Mouse (Mus musculus): ENCODE measurements around the gene Sfpq. TPM values are rescaled to one million over a fixed set of nuclear protein-coding genes. Genes with fewer than 3 reads are reported as not detected.
"Not testable (repeated sequence)": the region's sequence is repeated elsewhere in the genome, so short reads cannot be mapped to it uniquely, and the experiment has no call there.

Gene Sfpq
- 67.3 and 67.6 TPM in 2 replicates for polyA plus RNA-seq (2015; fragmentation: Nextera tagmentation; extraction: Ambion mirVana)

GRCm38 (mm10) chr4:127021151-127021945 lies at the start of gene Sfpq:
Gene Sfpq, plus strand, starts transcription at chr4:127021324.
- WGBS = under 1% methylated on average over 63 of the region's 87 CpGs
- H3K27ac ChIP-seq (replicated peaks) = peak within 1 kb of the TSS; percentile 98
- H3K9me3 ChIP-seq (replicated peaks) = no peaks in the 10 kb centered on the region
- H3K27me3 ChIP-seq (replicated peaks) = no peaks in the 10 kb centered on the region
- peak; percentile 96 for ATAC-seq (ENCODE audit: low FRiP score)
- H3K4me3 ChIP-seq (replicated peaks) = peak within 1 kb of the TSS; percentile 96
- H3K4me1 ChIP-seq = peaks cover 34% of the 10 kb centered on the region
- peaks cover 12% of the 10 kb centered on the region for H3K36me3 ChIP-seq
- peak within 1 kb of the TSS; percentile 90 for H3K9ac ChIP-seq (replicated peaks)
- H3K4me2 ChIP-seq = peak within 1 kb of the TSS; percentile 95

GRCm38 (mm10) chr4:126977467-126977866 lies 43.7 kb upstream of the Sfpq start:
- Histone ChIP-seq H3K4me2 (no peak overlapping the region), H3K27ac (replicated peaks) (no peak overlapping the region)

GRCm38 (mm10) chr4:126978706-126979105 lies 42.4 kb upstream of the Sfpq start:
- no peak overlapping the region for H3K4me3 ChIP-seq (replicated peaks)
- 92% methylated on average over 3 of the region's 3 CpGs for WGBS
- no peak overlapping the region for H3K27ac ChIP-seq (replicated peaks)
- no peaks in the 10 kb centered on the region for H3K27me3 ChIP-seq (replicated peaks)
- no peaks in the 10 kb centered on the region for H3K36me3 ChIP-seq
- H3K9me3 ChIP-seq (replicated peaks) = no peaks in the 10 kb centered on the region
- no peaks in the 10 kb centered on the region for H3K4me1 ChIP-seq
- H3K9ac ChIP-seq (replicated peaks) = no peak overlapping the region
- ATAC-seq (ENCODE audit: low FRiP score) = no peak
- no peak overlapping the region for H3K4me2 ChIP-seq

More at GRCm38 (mm10) chr4:126977467-126977866, 43.7 kb upstream of the Sfpq start:
- no peak overlapping the region for H3K9ac ChIP-seq (replicated peaks)
- ATAC-seq (ENCODE audit: low FRiP score) = no peak
- H3K36me3 ChIP-seq = no peaks in the 10 kb centered on the region
- H3K27me3 ChIP-seq (replicated peaks) = no peaks in the 10 kb centered on the region
- H3K4me3 ChIP-seq (replicated peaks) = no peak overlapping the region
- no peaks in the 10 kb centered on the region for H3K9me3 ChIP-seq (replicated peaks)
- H3K4me1 ChIP-seq = no peaks in the 10 kb centered on the region

- WGBS = 72% methylated on average over 3 of the region's 3 CpGs
- Histone ChIP-seq H3K9ac (replicated peaks) (no peak overlapping the region), H3K4me3 (replicated peaks) (no peak overlapping the region), H3K27me3 (replicated peaks) (no peaks in the 10 kb centered on the region), H3K4me2 (no peak overlapping the region), H3K27ac (replicated peaks) (no peak overlapping the region), H3K4me1 (no peaks in the 10 kb centered on the region), H3K9me3 (replicated peaks) (no peaks in the 10 kb centered on the region), H3K36me3 (no peaks in the 10 kb centered on the region)
- no peak for ATAC-seq (ENCODE audit: low FRiP score)
Measured at GRCm38 (mm10) chr4:126983321-126983720, 37.8 kb upstream of the Sfpq start.

GRCm38 (mm10) chr4:126983736-126984525 lies 37.2 kb upstream of the Sfpq start:
- not testable (repeated sequence) for H3K27ac ChIP-seq (replicated peaks); H3K4me1 ChIP-seq; H3K27me3 ChIP-seq (replicated peaks); H3K4me2 ChIP-seq; ATAC-seq (ENCODE audit: low FRiP score); H3K4me3 ChIP-seq (replicated peaks); H3K9me3 ChIP-seq (replicated peaks); H3K36me3 ChIP-seq; H3K9ac ChIP-seq (replicated peaks)
- WGBS = 83% methylated on average over 13 of the region's 13 CpGs

- WGBS = 86% methylated on average over 5 of the region's 5 CpGs
- Histone ChIP-seq H3K4me1 (no peaks in the 10 kb centered on the region), H3K27me3 (replicated peaks) (no peaks in the 10 kb centered on the region), H3K9ac (replicated peaks) (no peak overlapping the region), H3K4me3 (replicated peaks) (no peak overlapping the region), H3K27ac (replicated peaks) (no peak overlapping the region), H3K9me3 (replicated peaks) (no peaks in the 10 kb centered on the region), H3K36me3 (no peaks in the 10 kb centered on the region), H3K4me2 (no peak overlapping the region)
- no peak for ATAC-seq (ENCODE audit: low FRiP score)
Measured at GRCm38 (mm10) chr4:126986768-126987167, 34.4 kb upstream of the Sfpq start.

- Histone ChIP-seq H3K4me1 (no peaks in the 10 kb centered on the region), H3K27me3 (replicated peaks) (no peaks in the 10 kb centered on the region), H3K27ac (replicated peaks) (no peak overlapping the region), H3K9ac (replicated peaks) (no peak overlapping the region), H3K4me2 (no peak overlapping the region), H3K4me3 (replicated peaks) (no peak overlapping the region), H3K36me3 (no peaks in the 10 kb centered on the region), H3K9me3 (replicated peaks) (no peaks in the 10 kb centered on the region)
- ATAC-seq (ENCODE audit: low FRiP score) = no peak
- WGBS = 72% methylated on average over 4 of the region's 4 CpGs
Measured at GRCm38 (mm10) chr4:126988503-126988902, 32.6 kb upstream of the Sfpq start.

GRCm38 (mm10) chr4:126990553-126990952 lies 30.6 kb upstream of the Sfpq start:
- Histone ChIP-seq H3K9me3 (replicated peaks) (no peaks in the 10 kb centered on the region), H3K27me3 (replicated peaks) (no peaks in the 10 kb centered on the region), H3K4me3 (replicated peaks) (no peak overlapping the region), H3K36me3 (no peaks in the 10 kb centered on the region), H3K9ac (replicated peaks) (no peak overlapping the region), H3K4me2 (no peak overlapping the region), H3K27ac (replicated peaks) (no peak overlapping the region), H3K4me1 (no peaks in the 10 kb centered on the region)
- ATAC-seq (ENCODE audit: low FRiP score) = no peak

GRCm38 (mm10) chr4:126992356-126992755 lies 28.8 kb upstream of the Sfpq start:
- WGBS = 66% methylated on average over 5 of the region's 5 CpGs
- H3K9me3 ChIP-seq (replicated peaks) = no peaks in the 10 kb centered on the region
- no peak for ATAC-seq (ENCODE audit: low FRiP score)
- H3K27ac ChIP-seq (replicated peaks) = no peak overlapping the region
- no peaks in the 10 kb centered on the region for H3K36me3 ChIP-seq
- no peak overlapping the region for H3K4me3 ChIP-seq (replicated peaks)
- H3K27me3 ChIP-seq (replicated peaks) = no peaks in the 10 kb centered on the region
- no peak overlapping the region for H3K9ac ChIP-seq (replicated peaks)
- H3K4me1 ChIP-seq = no peaks in the 10 kb centered on the region
- no peak overlapping the region for H3K4me2 ChIP-seq

GRCm38 (mm10) chr4:126999372-126999771 lies 21.8 kb upstream of the Sfpq start:
- H3K4me1 ChIP-seq = peaks cover 12% of the 10 kb centered on the region
- 97% methylated on average over 16 of the region's 16 CpGs for WGBS
- not testable (repeated sequence) for H3K36me3 ChIP-seq; ATAC-seq (ENCODE audit: low FRiP score); H3K9ac ChIP-seq (replicated peaks); H3K4me3 ChIP-seq (replicated peaks); H3K27me3 ChIP-seq (replicated peaks); H3K9me3 ChIP-seq (replicated peaks); H3K27ac ChIP-seq (replicated peaks); H3K4me2 ChIP-seq

GRCm38 (mm10) chr4:127000601-127001105 lies 20.5 kb upstream of the Sfpq start:
- 0 out of 2 replicates have a peak, but pooled peaks have one; percentile 19 for ATAC-seq (ENCODE audit: low FRiP score)

GRCm38 (mm10) chr4:127004384-127004783 lies 16.7 kb upstream of the Sfpq start:
- no peak for ATAC-seq (ENCODE audit: low FRiP score)
- Histone ChIP-seq H3K9ac (replicated peaks) (peak overlapping the region; percentile 48; the same call in 1 of the 2 replicates), H3K4me1 (peaks cover 31% of the 10 kb centered on the region), H3K4me3 (replicated peaks) (no peak overlapping the region), H3K27ac (replicated peaks) (peak overlapping the region; percentile 83), H3K9me3 (replicated peaks) (no peaks in the 10 kb centered on the region), H3K27me3 (replicated peaks) (no peaks in the 10 kb centered on the region), H3K4me2 (peak overlapping the region; percentile 62), H3K36me3 (no peaks in the 10 kb centered on the region)
- 78% methylated on average over 3 of the region's 3 CpGs for WGBS

More at GRCm38 (mm10) chr4:127000601-127001105, 20.5 kb upstream of the Sfpq start:
- H3K27ac ChIP-seq (replicated peaks) = no peak overlapping the region
- no peaks in the 10 kb centered on the region for H3K27me3 ChIP-seq (replicated peaks)
- WGBS = 21% methylated on average over 8 of the region's 8 CpGs
- H3K4me1 ChIP-seq = peaks cover 25% of the 10 kb centered on the region
- no peaks in the 10 kb centered on the region for H3K36me3 ChIP-seq
- peak overlapping the region; percentile 25 for H3K4me2 ChIP-seq
- no peak overlapping the region for H3K9ac ChIP-seq (replicated peaks)
- H3K4me3 ChIP-seq (replicated peaks) = no peak overlapping the region
- no peaks in the 10 kb centered on the region for H3K9me3 ChIP-seq (replicated peaks)
